Mouse (Mus musculus) ES-E14 (cell line): Measurements from ENCODE around the gene Nol4l.

Experiments
- CHD2 ChIP-seq: IDR thresholded peaks from 2 replicates; pipeline ENCODE4 v1.6.1; 2014; ENCODE audit warnings: mild to moderate bottlenecking, low read depth, low read length, inconsistent platforms
- HCFC1 ChIP-seq: IDR thresholded peaks from 2 replicates; pipeline ENCODE4 v1.6.1; 2012; ENCODE audit warnings: low read length, inconsistent platforms, borderline replicate concordance; ENCODE audit not compliant: insufficient read depth
- ZNF384 ChIP-seq: IDR thresholded peaks from 2 replicates; pipeline ENCODE4 v1.6.1; 2012; ENCODE audit warnings: low read depth, low read length, inconsistent platforms

DNA sequence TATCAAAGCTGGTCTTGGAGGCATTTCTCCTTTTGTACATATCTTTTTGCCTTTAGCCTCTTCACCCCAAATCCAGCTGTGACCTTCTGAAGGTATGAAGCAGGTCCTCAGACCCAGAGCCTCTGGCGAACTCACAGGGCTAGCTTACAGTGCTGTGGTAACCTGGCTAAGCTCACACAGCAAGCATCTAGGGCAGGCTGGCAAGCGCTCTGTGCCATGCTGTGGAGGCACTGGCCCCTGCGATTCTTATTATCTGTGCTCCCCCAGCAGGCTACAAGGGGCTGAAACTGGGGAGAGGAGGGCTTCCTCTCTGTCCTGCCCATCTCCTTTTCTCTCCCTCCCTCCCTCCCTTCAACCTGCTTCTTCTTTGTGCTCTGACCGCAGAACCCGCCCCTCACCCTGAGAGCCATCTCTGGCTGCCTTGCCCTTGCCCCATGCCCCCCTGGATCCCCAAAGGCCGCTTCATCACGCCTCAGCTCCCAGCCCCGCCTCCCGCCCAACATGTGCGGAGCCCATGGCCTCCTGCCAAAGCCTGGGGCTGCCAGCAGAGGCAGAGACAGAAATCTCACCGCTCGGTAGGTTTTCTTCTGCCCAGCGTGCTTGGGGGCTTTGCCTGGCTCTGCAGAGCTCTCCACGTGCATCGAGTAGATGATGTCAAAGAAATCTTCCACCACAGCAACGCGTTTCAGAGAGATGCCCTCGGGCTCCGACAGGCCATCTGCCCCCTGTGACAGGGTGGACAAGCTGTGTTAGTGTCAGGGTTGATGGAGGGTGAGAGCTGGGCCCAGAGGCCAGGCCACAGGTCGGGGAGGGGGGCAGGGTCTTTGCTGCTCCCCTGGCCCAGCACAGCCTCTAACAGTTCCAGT lies 46.4 kb downstream of the Nol4l start:
- TF ChIP-seq ZNF384 = no peak
- TF ChIP-seq CHD2 = no peak
- TF ChIP-seq HCFC1 = no peak
